Mouse (Mus musculus): Measurements from ENCODE around the gene Papss2. TPM values are rescaled to one million over a fixed set of nuclear protein-coding genes. Genes with fewer than 3 reads are reported as not detected.

Papss2 gene
- polyA plus RNA-seq, 1 experiment from 2014 or later: 2.9 TPM

DNA sequence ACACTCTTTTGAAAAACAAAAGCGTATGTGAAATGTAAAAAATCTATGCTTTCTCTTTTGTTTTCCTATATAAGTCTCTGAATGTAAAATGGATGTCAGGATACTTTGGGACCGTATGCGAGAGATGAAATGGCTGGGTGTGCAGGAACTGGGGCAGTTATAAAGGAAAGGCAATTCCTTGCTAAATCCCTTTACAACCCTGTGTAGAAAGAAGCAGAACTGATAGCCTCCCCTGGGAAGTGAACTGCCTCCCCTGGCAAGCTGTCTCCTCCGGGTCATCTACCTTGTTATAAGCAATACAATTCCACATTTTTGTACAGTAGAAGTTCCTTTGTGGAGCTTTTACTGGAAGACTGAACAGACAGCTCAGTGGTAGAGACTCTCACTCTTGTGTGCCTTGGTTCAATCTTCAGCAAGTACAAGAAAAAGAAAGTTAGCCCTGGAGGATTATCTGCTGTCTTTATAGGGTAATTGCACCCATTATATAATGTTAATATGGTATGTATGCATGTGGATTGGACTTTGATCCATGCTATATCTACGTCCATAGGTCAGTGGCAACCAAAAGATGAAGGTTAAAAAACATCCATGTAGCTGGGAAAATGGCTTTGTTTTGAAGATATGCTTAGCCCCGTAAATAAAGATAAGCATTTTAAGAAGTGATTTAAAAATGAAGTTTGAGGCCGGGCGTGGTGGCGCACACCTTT lies 15.9 kb downstream of the Papss2 start:
- 93% methylated on average over 9 of the region's 9 CpGs for WGBS
- Histone ChIP-seq H3K4me3 (ENCODE audit: low read depth, low read length) (no peak overlapping the region), H3K36me3 (ENCODE audit: insufficient read depth, low read length) (no peaks in the 10 kb centered on the region), H3K27me3 (replicated peaks; ENCODE audit: insufficient read depth, low read length) (no peaks in the 10 kb centered on the region), H3K4me2 (replicated peaks; ENCODE audit: low read depth, low read length) (no peak overlapping the region), H3K9ac (replicated peaks; ENCODE audit: low read depth) (no peak overlapping the region), H3K27ac (ENCODE audit: low read length) (no peak overlapping the region), H3K4me1 (ENCODE audit: insufficient read depth, low read depth, low read length) (no peaks in the 10 kb centered on the region), H3K9me3 (ENCODE audit: low read length) (no peaks in the 10 kb centered on the region)
- TF ChIP-seq EP300 (IDR thresholded peaks at IDR 0.05): no peak
- TF ChIP-seq CTCF (IDR thresholded peaks at IDR 0.05): no peak
- ATAC-seq: no peak
- DNase-seq (ENCODE audit: low spot score): no peak

- no peak overlapping the region for H3K27ac ChIP-seq (ENCODE audit: low read length)
- ATAC-seq (no peak), DNase-seq (ENCODE audit: low spot score) (no peak)
- 80% methylated on average over 12 of the region's 12 CpGs for WGBS
- no peak overlapping the region for H3K9ac ChIP-seq (replicated peaks; ENCODE audit: low read depth)
- H3K4me2 ChIP-seq (replicated peaks; ENCODE audit: low read depth, low read length): no peak overlapping the region
- no peaks in the 10 kb centered on the region for H3K9me3 ChIP-seq (ENCODE audit: low read length)
- no peaks in the 10 kb centered on the region for H3K36me3 ChIP-seq (ENCODE audit: insufficient read depth, low read length)
- H3K4me1 ChIP-seq (ENCODE audit: insufficient read depth, low read depth, low read length): no peaks in the 10 kb centered on the region
- no peak overlapping the region for H3K4me3 ChIP-seq (ENCODE audit: low read depth, low read length)
- H3K27me3 ChIP-seq (replicated peaks; ENCODE audit: insufficient read depth, low read length): no peaks in the 10 kb centered on the region
- TF ChIP-seq CTCF (IDR thresholded peaks at IDR 0.05): no peak
- TF ChIP-seq EP300 (IDR thresholded peaks at IDR 0.05): no peak
These were observed 18.6 kb downstream of the Papss2 start for GRCm38 (mm10) chr19:32614046-32614771.

DNA sequence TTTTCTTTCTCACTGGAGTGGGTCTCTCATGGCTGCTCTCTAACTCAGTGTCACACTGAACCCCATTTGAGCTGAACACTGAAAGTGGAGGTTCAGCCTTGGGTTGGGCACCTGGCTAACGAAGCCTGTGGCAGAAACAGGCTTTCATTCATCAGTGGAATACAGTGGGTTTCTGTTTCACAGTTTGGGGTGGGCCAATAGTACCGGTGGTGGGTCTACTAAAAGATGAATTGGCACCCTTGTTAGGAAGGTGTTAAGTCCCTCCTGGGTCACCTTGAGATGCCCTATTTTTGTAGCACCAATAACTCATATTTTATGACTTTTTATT lies 19.1 kb downstream of the Papss2 start:
- TF ChIP-seq EP300 (IDR thresholded peaks at IDR 0.05): no peak
- no peak for TF ChIP-seq CTCF (IDR thresholded peaks at IDR 0.05)
- no peaks in the 10 kb centered on the region for H3K9me3 ChIP-seq (ENCODE audit: low read length)
- no peaks in the 10 kb centered on the region for H3K27me3 ChIP-seq (replicated peaks; ENCODE audit: insufficient read depth, low read length)
- no peak overlapping the region for H3K4me3 ChIP-seq (ENCODE audit: low read depth, low read length)
- H3K4me2 ChIP-seq (replicated peaks; ENCODE audit: low read depth, low read length): no peak overlapping the region
- no peak overlapping the region for H3K27ac ChIP-seq (ENCODE audit: low read length)
- no peak for DNase-seq (ENCODE audit: low spot score)
- 74% methylated on average over 2 of the region's 2 CpGs for WGBS
- no peaks in the 10 kb centered on the region for H3K4me1 ChIP-seq (ENCODE audit: insufficient read depth, low read depth, low read length)
- no peak overlapping the region for H3K9ac ChIP-seq (replicated peaks; ENCODE audit: low read depth)
- no peaks in the 10 kb centered on the region for H3K36me3 ChIP-seq (ENCODE audit: insufficient read depth, low read length)
- ATAC-seq: no peak

DNA sequence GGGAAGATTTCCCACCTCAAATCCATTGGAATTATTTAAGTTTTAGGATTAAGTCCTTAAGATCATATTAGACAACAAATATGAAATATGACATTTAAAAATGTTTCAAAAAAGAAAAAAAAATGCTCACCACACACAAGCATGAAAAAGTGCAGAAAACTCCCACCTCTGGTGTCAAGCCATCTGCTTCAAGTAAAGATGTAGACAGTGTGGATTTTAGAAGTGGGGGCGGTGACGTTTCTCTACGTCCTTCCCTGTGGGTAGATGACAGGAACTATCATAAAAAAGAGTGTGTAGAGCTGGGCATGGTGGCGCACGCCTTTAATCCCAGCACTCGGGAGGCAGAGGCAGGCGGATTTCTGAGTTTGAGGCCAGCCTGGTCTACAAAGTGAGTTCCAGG lies 21.1 kb downstream of the Papss2 start:
- no peaks in the 10 kb centered on the region for H3K27me3 ChIP-seq (replicated peaks; ENCODE audit: insufficient read depth, low read length)
- TF ChIP-seq EP300 (IDR thresholded peaks at IDR 0.05) (no peak), CTCF (IDR thresholded peaks at IDR 0.05) (no peak)
- H3K9ac ChIP-seq (replicated peaks; ENCODE audit: low read depth): no peak overlapping the region
- 90% methylated on average over 7 of the region's 7 CpGs for WGBS
- H3K4me2 ChIP-seq (replicated peaks; ENCODE audit: low read depth, low read length): no peak overlapping the region
- H3K4me3 ChIP-seq (ENCODE audit: low read depth, low read length): no peak overlapping the region
- H3K4me1 ChIP-seq (ENCODE audit: insufficient read depth, low read depth, low read length): no peaks in the 10 kb centered on the region
- DNase-seq (ENCODE audit: low spot score) (no peak), ATAC-seq (no peak)
- no peaks in the 10 kb centered on the region for H3K36me3 ChIP-seq (ENCODE audit: insufficient read depth, low read length)
- no peaks in the 10 kb centered on the region for H3K9me3 ChIP-seq (ENCODE audit: low read length)
- no peak overlapping the region for H3K27ac ChIP-seq (ENCODE audit: low read length)

GRCm38 (mm10) chr19:32619739-32620138 lies 24.1 kb downstream of the Papss2 start:
- no peak overlapping the region for H3K4me2 ChIP-seq (replicated peaks; ENCODE audit: low read depth, low read length)
- H3K4me1 ChIP-seq (ENCODE audit: insufficient read depth, low read depth, low read length): no peaks in the 10 kb centered on the region
- WGBS: 58% methylated on average over 2 of the region's 2 CpGs
- TF ChIP-seq EP300 (IDR thresholded peaks at IDR 0.05) (no peak), CTCF (IDR thresholded peaks at IDR 0.05) (no peak)
- DNase-seq (ENCODE audit: low spot score) (no peak), ATAC-seq (no peak)
- H3K9me3 ChIP-seq (ENCODE audit: low read length): no peaks in the 10 kb centered on the region
- no peaks in the 10 kb centered on the region for H3K36me3 ChIP-seq (ENCODE audit: insufficient read depth, low read length)
- no peaks in the 10 kb centered on the region for H3K27me3 ChIP-seq (replicated peaks; ENCODE audit: insufficient read depth, low read length)
- no peak overlapping the region for H3K27ac ChIP-seq (ENCODE audit: low read length)
- H3K4me3 ChIP-seq (ENCODE audit: low read depth, low read length): no peak overlapping the region
- no peak overlapping the region for H3K9ac ChIP-seq (replicated peaks; ENCODE audit: low read depth)

DNA sequence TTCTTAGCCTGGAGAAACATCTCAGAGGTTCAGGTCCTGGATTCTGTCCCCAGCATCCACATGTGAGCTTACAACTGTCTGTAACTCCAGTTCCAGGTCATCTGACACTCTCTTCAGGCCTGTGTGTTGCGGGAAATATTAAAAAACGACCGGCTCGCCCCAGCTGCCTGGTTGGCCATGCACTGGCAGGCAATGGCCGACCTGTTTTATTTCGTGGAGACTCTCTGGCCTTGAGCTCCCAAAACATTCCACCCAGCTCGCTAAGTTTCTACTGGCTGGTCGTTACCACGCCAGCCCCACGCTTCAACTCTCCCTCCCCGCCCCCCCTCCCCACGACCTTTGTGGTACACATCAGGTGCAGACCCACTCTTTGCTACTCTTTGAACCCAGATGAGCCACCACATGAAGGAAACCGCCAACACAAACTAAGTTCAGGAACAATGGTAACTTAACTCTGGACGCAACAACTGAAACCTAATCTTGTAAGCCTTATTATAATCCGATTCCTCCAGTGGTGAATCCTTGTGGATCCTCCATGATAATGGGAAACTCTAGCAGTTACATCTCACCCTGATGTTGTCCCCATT lies 25.4 kb downstream of the Papss2 start:
- no peak for TF ChIP-seq EP300 (IDR thresholded peaks at IDR 0.05)
- no peak for TF ChIP-seq CTCF (IDR thresholded peaks at IDR 0.05)
- Histone ChIP-seq H3K27me3 (replicated peaks; ENCODE audit: insufficient read depth, low read length) (no peaks in the 10 kb centered on the region), H3K4me1 (ENCODE audit: insufficient read depth, low read depth, low read length) (no peaks in the 10 kb centered on the region), H3K27ac (ENCODE audit: low read length) (no peak overlapping the region), H3K9me3 (ENCODE audit: low read length) (no peaks in the 10 kb centered on the region), H3K9ac (replicated peaks; ENCODE audit: low read depth) (no peak overlapping the region), H3K4me2 (replicated peaks; ENCODE audit: low read depth, low read length) (no peak overlapping the region), H3K36me3 (ENCODE audit: insufficient read depth, low read length) (no peaks in the 10 kb centered on the region), H3K4me3 (ENCODE audit: low read depth, low read length) (no peak overlapping the region)
- WGBS: 76% methylated on average over 15 of the region's 15 CpGs
- ATAC-seq: no peak
- DNase-seq (ENCODE audit: low spot score): no peak
